Mouse (Mus musculus) granulocyte monocyte progenitor cell, adult 5-6 weeks (primary cell): ENCODE measurements at regions not wholly inside any gene's neighbourhood (a gene's known extent, or its start where the extent isn't known, plus 50 kb on each side); places are given as distances from the start of the nearest gene placed in this dataset.

ENCODE experiments used
- ATAC-seq: replicated peaks from 2 replicates; pipeline ENCODE4 v1.8.0; 2016; ENCODE audit warnings: mild to moderate bottlenecking, moderate TSS enrichment, inconsistent platforms; ENCODE audit not compliant: poor library complexity, severe bottlenecking

GRCm38 (mm10) chr3:147252226-147252788, 400.1 kb downstream of the Ttll7 start:
- no peak for ATAC-seq

GRCm38 (mm10) chr3:147252812-147253211, 400.6 kb downstream of the Ttll7 start:
- ATAC-seq: no peak

DNA sequence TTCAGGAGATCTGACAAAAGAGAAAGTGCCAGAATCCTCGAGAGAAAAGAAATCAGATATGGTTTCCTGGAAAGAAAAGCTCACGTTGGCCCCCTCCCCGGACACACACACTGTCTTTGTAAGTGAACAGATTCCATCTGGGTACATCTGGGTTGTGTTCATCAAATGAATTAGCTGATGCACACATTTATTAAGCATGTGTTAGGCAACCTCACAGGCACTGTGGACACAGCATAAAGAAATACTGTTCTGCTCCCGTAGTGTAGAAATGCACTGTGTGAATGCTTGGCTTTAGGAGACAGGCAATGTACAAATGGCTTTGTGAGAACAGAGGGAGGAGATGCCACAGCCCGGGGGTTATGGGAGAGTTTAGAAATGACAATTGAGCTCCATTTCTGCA, 402.3 kb downstream of the Ttll7 start:
- ATAC-seq: no peak

GRCm38 (mm10) chr3:147260958-147261595, 408.9 kb downstream of the Ttll7 start:
- ATAC-seq: no peak

- ATAC-seq: no peak
Measured at GRCm38 (mm10) chr3:147266556-147266955, 414.4 kb downstream of the Ttll7 start.

- ATAC-seq: no peak
Measured at GRCm38 (mm10) chr3:147273446-147273845, 421.3 kb downstream of the Ttll7 start.

DNA sequence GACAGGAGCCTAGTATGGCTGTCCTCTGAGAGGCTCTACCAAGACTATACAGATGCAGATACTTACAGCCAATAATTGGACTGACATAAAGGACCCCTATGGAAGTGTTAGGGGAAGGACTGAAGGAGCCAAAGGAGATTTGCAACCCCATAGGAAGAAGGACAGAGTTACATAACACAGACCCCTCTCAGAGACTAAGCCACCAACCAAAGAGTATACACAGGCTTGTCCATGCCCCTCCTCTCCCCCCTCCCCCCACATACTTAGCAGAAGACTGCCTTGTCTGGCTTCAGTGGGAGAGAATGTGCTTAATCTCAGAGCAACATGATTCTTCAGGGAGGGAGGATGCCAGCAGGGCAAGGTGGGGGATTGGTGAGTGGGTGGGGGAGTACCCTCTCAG, 426.4 kb downstream of the Ttll7 start:
- no peak for ATAC-seq

DNA sequence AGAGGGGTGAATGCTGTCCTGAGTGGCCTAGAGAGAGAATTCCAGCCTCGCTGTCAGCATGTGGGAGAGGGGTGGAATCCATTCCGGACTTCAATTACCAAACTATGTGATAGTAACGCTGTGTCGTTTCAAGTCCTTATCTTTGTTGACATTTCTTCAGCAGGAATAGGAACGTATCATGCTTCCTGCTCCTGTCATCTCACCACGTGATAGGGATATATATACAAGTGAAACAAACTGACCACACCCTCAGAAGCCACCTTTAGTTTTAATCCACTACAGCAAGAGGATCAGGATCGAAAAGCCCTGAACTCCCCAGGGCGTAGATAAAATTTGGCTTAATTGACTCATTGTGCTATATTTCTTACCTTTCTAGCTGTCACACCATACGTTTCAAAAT, 431.6 kb downstream of the Ttll7 start:
- ATAC-seq: no peak

- ATAC-seq: no peak
Measured at GRCm38 (mm10) chr3:147284357-147284756, 432.2 kb downstream of the Ttll7 start.

- no peak for ATAC-seq
Measured at GRCm38 (mm10) chr3:147285496-147285895, 433.3 kb downstream of the Ttll7 start.

- ATAC-seq: no peak
Measured at GRCm38 (mm10) chr3:147287503-147287902, 435.3 kb downstream of the Ttll7 start.

DNA sequence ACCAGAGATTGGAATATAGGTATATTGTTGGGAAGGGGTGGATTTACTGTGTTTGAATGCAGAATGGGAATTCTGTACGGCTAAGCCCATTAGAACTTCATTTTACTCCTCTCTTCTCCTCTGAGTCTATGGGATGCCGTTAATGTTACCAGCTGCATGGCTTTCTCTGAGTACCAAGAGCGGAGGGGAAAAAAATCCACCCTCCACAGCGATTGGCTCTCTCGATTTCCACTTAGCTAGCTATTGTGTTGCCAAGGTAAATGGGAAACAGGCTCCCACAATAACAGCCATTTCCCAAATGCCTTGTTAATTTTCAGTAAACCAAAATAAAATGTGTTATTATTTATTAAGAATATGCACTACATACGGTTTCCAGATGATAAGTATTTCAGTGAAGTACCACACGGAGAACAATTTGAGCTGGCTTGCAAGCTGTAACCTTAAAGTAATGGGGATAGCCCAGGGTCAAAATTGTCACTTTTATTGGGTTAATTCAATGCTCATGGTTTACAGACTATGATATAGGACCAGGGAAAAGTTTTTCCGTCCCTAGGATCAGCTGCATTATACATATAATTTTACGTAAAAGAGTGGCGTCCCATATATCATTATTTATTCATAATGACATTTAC, 439.6 kb downstream of the Ttll7 start:
- ATAC-seq: no peak

DNA sequence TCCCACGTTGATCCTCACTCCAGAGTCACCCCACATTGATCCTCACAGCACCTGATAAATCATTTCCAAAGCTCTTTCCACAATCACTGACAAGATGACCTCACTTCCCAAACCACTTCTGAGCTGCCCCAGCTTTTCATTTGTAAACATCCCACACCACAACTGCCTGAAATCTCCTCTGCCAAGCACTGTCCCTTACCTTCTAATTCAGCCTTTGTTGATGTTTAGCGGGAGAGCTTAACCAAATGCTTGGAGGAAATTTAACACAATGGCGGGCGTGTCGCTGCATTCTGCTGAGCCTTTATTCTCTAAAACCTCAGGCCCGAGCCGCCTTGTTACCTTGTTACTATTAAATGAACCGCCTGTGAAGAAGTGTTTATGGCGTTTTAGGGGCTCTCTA, 445.9 kb downstream of the Ttll7 start:
- ATAC-seq: no peak

- no peak for ATAC-seq
Measured at GRCm38 (mm10) chr3:147325522-147325921, 473.4 kb downstream of the Ttll7 start.

DNA sequence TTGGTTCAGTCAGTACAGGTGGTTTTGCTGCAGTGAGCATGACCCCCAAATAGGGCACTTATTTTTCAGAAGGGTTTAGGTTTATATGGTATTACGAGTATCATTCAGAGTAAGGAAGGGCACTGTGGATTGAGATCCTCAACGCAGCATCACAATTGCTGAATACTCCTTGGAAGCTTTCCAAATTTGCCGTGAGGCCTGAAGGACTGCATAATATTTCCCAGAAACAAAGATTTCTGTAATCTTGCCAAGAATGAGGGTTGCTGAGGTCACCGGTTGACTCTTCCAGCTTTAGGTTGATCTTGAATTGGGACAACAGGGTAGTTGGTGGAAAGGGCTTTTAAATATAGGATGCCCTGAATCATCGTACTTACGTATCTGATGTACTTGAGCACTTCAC, 482.1 kb downstream of the Ttll7 start:
- ATAC-seq: no peak

GRCm38 (mm10) chr3:147335286-147335685, 483.1 kb downstream of the Ttll7 start:
- ATAC-seq: no peak

DNA sequence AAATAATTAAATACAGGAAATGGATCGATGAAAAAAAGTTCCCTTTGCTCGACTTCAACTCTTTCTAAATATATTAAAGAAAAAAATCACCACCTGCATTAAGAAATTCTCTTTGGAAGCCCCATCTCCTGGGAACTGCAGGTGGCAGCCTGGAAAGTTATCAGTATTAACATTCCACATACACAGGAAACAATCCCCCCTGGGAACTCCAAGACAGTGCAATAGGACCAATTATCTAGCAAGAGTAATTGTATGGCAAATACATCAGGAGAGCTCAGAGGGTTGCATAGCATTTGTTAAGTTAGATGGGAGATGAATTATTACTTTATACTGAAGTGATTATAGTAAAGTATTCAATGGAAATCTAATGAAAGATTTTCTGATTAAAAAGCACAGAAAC, 487.3 kb downstream of the Ttll7 start:
- no peak for ATAC-seq

- ATAC-seq: no peak
Measured at GRCm38 (mm10) chr3:147347278-147348039, 495.3 kb downstream of the Ttll7 start.

- ATAC-seq: no peak
Measured at GRCm38 (mm10) chr3:147387077-147387476, 534.9 kb downstream of the Ttll7 start.

GRCm38 (mm10) chr3:147398298-147398697, 546.1 kb downstream of the Ttll7 start:
- no peak for ATAC-seq

- no peak for ATAC-seq
Measured at GRCm38 (mm10) chr3:147412274-147412673, 560.1 kb downstream of the Ttll7 start.
